8 mouse cellular contexts compared by ENCODE assay signal in genomic region chr19:36833788-36834531, GRCm38 (mm10). TPM values are rescaled to one million over a fixed set of nuclear protein-coding genes. Genes with fewer than 3 reads are reported as not detected.
DNase-seq lines count a peak whose midpoint lies in the region; ATAC-seq lines count a peak whose summit lies in the region.

Gene Tnks2, plus strand, starts transcription at chr19:36834232.

- H3K27me3 ChIP-seq in intestine, embryonic 14.5 days (replicated peaks; ENCODE audit: control insufficient read depth, insufficient read depth, low read length): no peaks in the 10 kb centered on the region

- peaks cover 16% of the 10 kb centered on the region for H3K4me1 ChIP-seq in intestine, embryonic 14.5 days (replicated peaks; ENCODE audit: control insufficient read depth, insufficient read depth, low read length)

- 0 out of 2 replicates have a peak, but pooled peaks cover 7% of the 10 kb centered on the region for H3K36me3 ChIP-seq in intestine, embryonic 14.5 days (ENCODE audit: control insufficient read depth, insufficient read depth, low read length)

- H3K9ac ChIP-seq in intestine, embryonic 14.5 days (ENCODE audit: low read length): peak within 1 kb of the TSS; percentile 97

- DNase-seq in adrenal gland, adult (ENCODE audit: inconsistent age in 2 of 2, low spot score in 1 of 2): peak; percentile 98 to 99
- DNase-seq in embryo, embryonic 10.5 days (ENCODE audit: low spot score): peak; percentile 97
- peak; percentile 96 for DNase-seq in gastrocnemius, postnatal 25 days
- DNase-seq in intestine, embryonic 14.5 days (ENCODE audit: low spot score): peak; percentile 98
- DNase-seq in left cerebral cortex, postnatal 14 days (ENCODE audit: low spot score in 2 of 2): peak; percentile 95 to 97
- peak; percentile 98 for DNase-seq in mesoderm, embryonic 11.5 days (ENCODE audit: low read depth, low spot score)
- peak; percentile 94 for DNase-seq in right cerebral cortex, postnatal 36 days (ENCODE audit: low spot score in 2 of 2)
- DNase-seq in yolk sac, embryonic 10.5 days (ENCODE audit: low spot score): peak; percentile 98

- ATAC-seq in intestine, embryonic 14.5 days (replicated peaks; ENCODE audit: low FRiP score, low TSS enrichment, low read depth): peak; percentile 95

- H3K4me3 ChIP-seq in intestine, embryonic 14.5 days (ENCODE audit: low read depth, low read length): peak within 1 kb of the TSS; percentile 98

- H3K27ac ChIP-seq in intestine, embryonic 14.5 days (ENCODE audit: low read depth): peak within 1 kb of the TSS; percentile 92

- H3K4me2 ChIP-seq in intestine, embryonic 14.5 days (ENCODE audit: low read length): peak within 1 kb of the TSS; percentile 66

- no peaks in the 10 kb centered on the region for H3K9me3 ChIP-seq in intestine, embryonic 14.5 days (ENCODE audit: control insufficient read depth, low read length)

- whole genome bisulfite sequencing in intestine, embryonic 14.5 days: under 1% methylated on average over 62 of the region's 73 CpGs

- intact Hi-C loops in left cerebral cortex, postnatal 14 days (cut with DNase I): loop anchor here (5.0 kb wide), 1 partner anchor 93 kb away; the partner anchor contains the start of gene Btaf1

RNA-seq across cellular contexts. Expression of gene Tnks2, which starts in this region (rescaled TPM):
- 100 to 1,000 TPM; 119 to 131 TPM for total RNA-seq in gastrocnemius, postnatal 25 days (2021)
- polyA plus RNA-seq in intestine, embryonic 14.5 days (2014; fragmentation: Nextera tagmentation; extraction: Ambion mirVana): 64.6 and 73.8 TPM in 2 replicates
- 100 to 1,000 TPM; 140 to 149 TPM for total RNA-seq in left cerebral cortex, postnatal 14 days (2021)

Comparison
In these comparisons a context has a peak if more than half of its experiments do, and no peak if none do; other contexts are left out.
1. Peak in every context shown above with its lines: DNase-seq, ATAC-seq, H3K4me3 ChIP-seq and H3K27ac ChIP-seq.